Mouse (Mus musculus) liver, adult 2 months (tissue): Measurements from ENCODE around the gene Gm20481.

Experiments used
- CTCF ChIP-seq: fragments of 200-500 bp; IDR thresholded peaks from 2 replicates; pipeline ENCODE4 v1.5.1; 2011; ENCODE audit warnings: low read depth, low read length, control low read depth
- POLR2A ChIP-seq: fragments of 200-500 bp; IDR thresholded peaks from 2 replicates; pipeline ENCODE4 v1.6.1; 2011; ENCODE audit warnings: low read length, control low read depth; ENCODE audit not compliant: insufficient read depth; ENCODE audit errors: extremely low read depth

- TF ChIP-seq CTCF (no peak), POLR2A (no peak)
Observed at GRCm38 (mm10) chr17:35019894-35020293, 50.2 kb downstream of the Gm20481 start.
